Comparison of ENCODE assay signal across 15 mouse cellular contexts in genomic region chr12:10482294-10483010, GRCm38 (mm10).
"Had no signal": no experiment of that assay in that cellular context is flagged by ENCODE, and none has a peak within 500 bp of the region (broad histone marks: within the 10 kb centered on the region; RNA-seq: fewer than 3 reads in every experiment).

No protein-coding gene starts in this region.

- ATAC-seq: intestine, postnatal 0 days; midbrain, embryonic 16.5 days had no signal

- H3K27ac ChIP-seq: limb, embryonic 13.5 days; liver, embryonic 14.5 days; lung, embryonic 15.5 days; midbrain, embryonic 10.5 days; neural tube, embryonic 13.5 days had no signal

- H3K27me3 ChIP-seq: limb, embryonic 13.5 days; lung, embryonic 15.5 days; neural tube, embryonic 13.5 days had no signal

- H3K9me3 ChIP-seq: limb, embryonic 13.5 days; lung, embryonic 15.5 days; midbrain, embryonic 10.5 days; neural tube, embryonic 13.5 days had no signal

- H3K9ac ChIP-seq: limb, embryonic 13.5 days; liver, embryonic 14.5 days; lung, embryonic 15.5 days; neural tube, embryonic 13.5 days had no signal

- H3K4me2 ChIP-seq: limb, embryonic 13.5 days; lung, embryonic 15.5 days; neural tube, embryonic 13.5 days had no signal

- H3K4me1 ChIP-seq: limb, embryonic 13.5 days; lung, embryonic 15.5 days; midbrain, embryonic 10.5 days; neural tube, embryonic 13.5 days had no signal

- H3K36me3 ChIP-seq: limb, embryonic 13.5 days; lung, embryonic 15.5 days; midbrain, embryonic 10.5 days; neural tube, embryonic 13.5 days had no signal

- DNase-seq: kidney, adult 8-10 months; kidney, postnatal 25 days; left cerebral cortex, postnatal 4 days; retina, postnatal 1 day; right cerebral cortex, postnatal 4 days; spleen, adult 18-20 months; thymus, adult 18-20 months; thymus, postnatal 14 days had no signal

- H3K4me3 ChIP-seq: limb, embryonic 13.5 days; lung, embryonic 15.5 days; midbrain, embryonic 10.5 days; neural tube, embryonic 13.5 days had no signal
